Mouse (Mus musculus): ENCODE measurements around the gene Parp2. TPM values are rescaled to one million over a fixed set of nuclear protein-coding genes. Genes with fewer than 3 reads are reported as not detected.

Gene Parp2
- polyA plus RNA-seq (2012; rRNA removed), result 8.2 and 10.7 TPM in 2 replicates

GRCm38 (mm10) chr14:50807487-50808072, at the start of gene Parp2, which contains the start of gene Ccnb1ip1:
Parp2 (plus strand) TSS chr14:50807841.
Ccnb1ip1 (minus strand) TSS chr14:50807732.

GRCm38 (mm10) chr14:50785251-50785637, 22.4 kb upstream of the Parp2 start, which contains the start of gene Ttc5:
Ttc5 (minus strand) TSS chr14:50785519.

GRCm38 (mm10) chr14:50869889-50870804, 62.5 kb downstream of the Parp2 start, which contains the start of gene Tep1:
Tep1 (minus strand) TSS chr14:50870560.

Other genes starting within 250 kb of the Parp2 start
- gene Olfr744, start 193.0 kb upstream of the Parp2 start, polyA plus RNA-seq (2012; rRNA removed), result not detected in 2 replicates
- not detected in 2 replicates for gene Olfr745, start 168.5 kb upstream of the Parp2 start, polyA plus RNA-seq (2012; rRNA removed)
- not detected in 2 replicates for gene Olfr746, start 160.8 kb upstream of the Parp2 start, polyA plus RNA-seq (2012; rRNA removed)
- not detected in 2 replicates for gene Olfr747, start 114.6 kb upstream of the Parp2 start, polyA plus RNA-seq (2012; rRNA removed)
- gene Olfr748, start 100.5 kb upstream of the Parp2 start, polyA plus RNA-seq (2012; rRNA removed), result not detected in 2 replicates
- gene Olfr749, start 62.7 kb upstream of the Parp2 start, polyA plus RNA-seq (2012; rRNA removed), result not detected in 2 replicates
- gene Ttc5, start 22.3 kb upstream of the Parp2 start, polyA plus RNA-seq (2012; rRNA removed), result 18.8 and 24.2 TPM in 2 replicates
- gene Ccnb1ip1, start 109 bp upstream of the Parp2 start, polyA plus RNA-seq (2012; rRNA removed), result not detected in 2 replicates
- gene Tep1, start 62.7 kb downstream of the Parp2 start, polyA plus RNA-seq (2012; rRNA removed), result 89.0 and 100 TPM in 2 replicates
- gene Klhl33, start 89.7 kb downstream of the Parp2 start, polyA plus RNA-seq (2012; rRNA removed), result 0.62 TPM in 2 replicates
- 105 and 129 TPM in 2 replicates for gene Osgep, start 117.1 kb downstream of the Parp2 start, polyA plus RNA-seq (2012; rRNA removed)
- 15.1 and 17.7 TPM in 2 replicates for gene Apex1, start 117.1 kb downstream of the Parp2 start, polyA plus RNA-seq (2012; rRNA removed)
- gene Pip4p1, start 123.0 kb downstream of the Parp2 start, polyA plus RNA-seq (2012; rRNA removed), result 108 and 127 TPM in 2 replicates
- 31.4 and 31.9 TPM in 2 replicates for gene Pnp, start 123.2 kb downstream of the Parp2 start, polyA plus RNA-seq (2012; rRNA removed)
- 8.0 and 8.9 TPM in 2 replicates for gene Gm49342, start 136.7 kb downstream of the Parp2 start, polyA plus RNA-seq (2012; rRNA removed)
- 6.9 and 7.1 TPM in 2 replicates for gene Pnp2, start 148.2 kb downstream of the Parp2 start, polyA plus RNA-seq (2012; rRNA removed)
- gene Rnase10, start 199.9 kb downstream of the Parp2 start, polyA plus RNA-seq (2012; rRNA removed), result not detected in 2 replicates
- gene Rnase9, start 234.0 kb downstream of the Parp2 start, polyA plus RNA-seq (2012; rRNA removed), result not detected in 2 replicates
- gene Rnase11, start 242.3 kb downstream of the Parp2 start, polyA plus RNA-seq (2012; rRNA removed), result not detected in 2 replicates
- not detected in 2 replicates for gene Rnase12, start 249.8 kb downstream of the Parp2 start, polyA plus RNA-seq (2012; rRNA removed)

Measured in colon, adult 2 months (tissue).